Mouse (Mus musculus) spleen, adult 2 months (tissue): Measurements from ENCODE around the gene Med27. TPM values are rescaled to one million over a fixed set of nuclear protein-coding genes. Genes with fewer than 3 reads are reported as not detected.

ENCODE experiments used
- DNase-seq, 2 experiments: peaks; one replicate each; pipeline versions ENCODE4 v3.0.0 to v3.0.0-alpha.2; 2012 to 2021; ENCODE audit warnings: low spot score in 2 of 2, low read depth in 1 of 2
- H3K27ac ChIP-seq: fragments of 200-500 bp; 2 replicates; pipeline ENCODE4 v1.5.1; 2012; ENCODE audit warnings: low read length, inconsistent platforms; ENCODE audit not compliant: insufficient read depth
- H3K27me3 ChIP-seq: fragments of 200-500 bp; 2 replicates; pipeline ENCODE4 v1.6.1; 2012; ENCODE audit warnings: mild to moderate bottlenecking, moderate library complexity, low read length, inconsistent platforms; ENCODE audit not compliant: control insufficient read depth, insufficient read depth
- H3K36me3 ChIP-seq: fragments of 200-500 bp; 2 replicates; pipeline ENCODE4 v1.6.1; 2012; ENCODE audit warnings: mild to moderate bottlenecking, low read length, inconsistent platforms; ENCODE audit not compliant: control insufficient read depth, insufficient read depth
- H3K4me1 ChIP-seq: fragments of 200-500 bp; 2 replicates; pipeline ENCODE4 v1.6.1; 2011; ENCODE audit warnings: inconsistent platforms; ENCODE audit not compliant: control insufficient read depth, insufficient read depth, insufficient read length
- H3K4me3 ChIP-seq: fragments of 200-500 bp; 2 replicates; pipeline ENCODE4 v1.5.1; 2011; ENCODE audit warnings: mild to moderate bottlenecking, inconsistent platforms; ENCODE audit not compliant: insufficient read depth, insufficient read length; ENCODE audit errors: extremely low read depth
- CTCF ChIP-seq: fragments of 200-500 bp; IDR thresholded peaks from 2 replicates; pipeline ENCODE4 v1.5.1; 2011; ENCODE audit warnings: mild to moderate bottlenecking, inconsistent platforms; ENCODE audit not compliant: insufficient read depth, insufficient read length, insufficient replicate concordance; ENCODE audit errors: extremely low read depth
- POLR2A ChIP-seq: fragments of 200-500 bp; IDR thresholded peaks from 2 replicates; pipeline ENCODE4 v1.6.1; 2011; ENCODE audit warnings: low read depth, low read length, inconsistent platforms
- WGBS: fragments of 180-500 bp; shearing (Covaris S2); methylation state at CpG from one replicate; pipeline ENCODE4 v1.1.7; 2018; 5-methylcytosine and 5-hydroxymethylcytosine counted together
- polyA plus RNA-seq: library from polyadenylated mRNA; depleted of rRNA; stranded (reverse); fragments of >200 nt; gene quantifications from 2 replicates; pipeline ENCODE4 v1.2.3, GENCODE M21; 2012

Med27 gene
- polyA plus RNA-seq, 1 experiment, result 27.6 TPM

DNA sequence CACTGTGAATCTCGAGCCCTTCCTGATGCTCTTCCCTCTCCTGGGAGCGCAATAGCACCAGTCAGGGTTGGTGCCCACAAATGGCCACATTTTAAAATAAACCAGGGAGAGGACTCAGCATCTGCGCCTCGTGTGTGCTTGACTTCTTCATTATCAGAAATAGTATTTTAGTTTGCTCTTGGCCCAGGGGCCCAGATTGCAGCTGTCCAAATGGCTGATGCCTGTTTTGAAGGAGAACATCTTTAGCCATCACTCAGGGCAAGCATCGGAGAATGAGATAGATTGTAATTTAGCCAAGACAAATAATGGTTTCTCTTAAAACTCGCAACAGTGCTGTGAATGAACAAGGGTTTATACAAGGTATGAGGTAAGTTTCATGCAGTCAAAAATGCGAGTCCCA, 92.8 kb downstream of the Med27 start:
- H3K27ac ChIP-seq, result no peak overlapping the region; the same call in 1 of the 2 replicates
- WGBS, result 79% methylated on average over 7 of the region's 7 CpGs

DNA sequence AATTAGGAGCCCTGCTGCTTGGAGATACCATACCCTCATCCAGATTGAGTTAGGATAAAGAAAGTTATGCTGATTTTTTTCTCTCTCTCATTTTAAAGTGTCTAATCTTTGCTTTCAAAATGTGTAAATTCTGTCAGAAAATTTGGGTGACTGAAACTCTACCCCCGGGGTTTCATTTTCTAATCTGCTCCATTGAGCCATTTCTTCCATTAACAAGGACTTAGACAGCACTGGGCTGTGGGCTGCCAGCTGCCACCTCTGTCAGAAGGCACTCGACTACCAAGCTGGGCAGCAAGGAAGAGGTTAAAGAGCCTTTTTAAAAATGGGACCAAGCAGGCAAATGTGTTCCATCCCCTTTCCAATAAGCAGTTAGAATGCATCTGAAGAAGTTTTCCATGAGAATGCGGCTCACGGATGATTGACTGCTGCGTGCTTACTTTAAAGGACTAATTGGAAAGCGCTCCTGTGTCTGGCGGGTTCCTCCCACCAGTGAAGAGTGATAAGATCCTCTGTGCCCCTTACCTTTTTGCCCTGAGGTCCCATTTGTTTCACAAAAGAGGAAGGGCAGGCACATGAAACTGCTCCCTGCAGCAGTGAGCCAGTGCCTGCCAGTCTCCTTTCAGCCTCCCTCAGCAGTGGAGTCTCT, 93.4 kb downstream of the Med27 start:
- Histone ChIP-seq H3K4me1 (no peaks in the 10 kb centered on the region), H3K4me3 (no peak overlapping the region), H3K36me3 (no peaks in the 10 kb centered on the region), H3K27me3 (no peaks in the 10 kb centered on the region), H3K27ac (peak overlapping the region; percentile 15; the same call in 1 of the 2 replicates)
- TF ChIP-seq CTCF (no peak), POLR2A (no peak)
- no peak for DNase-seq
- WGBS, result 75% methylated on average over 7 of the region's 7 CpGs

More for the DNA sequence above, 92.8 kb downstream of the Med27 start:
- no peak for DNase-seq
- no peaks in the 10 kb centered on the region for H3K36me3 ChIP-seq
- no peak overlapping the region for H3K4me3 ChIP-seq
- no peak for TF ChIP-seq CTCF
- TF ChIP-seq POLR2A, result no peak
- no peaks in the 10 kb centered on the region for H3K4me1 ChIP-seq
- no peaks in the 10 kb centered on the region for H3K27me3 ChIP-seq

- no peak for TF ChIP-seq POLR2A
- no peak for TF ChIP-seq CTCF
- no peak for DNase-seq
- H3K4me3 ChIP-seq, result no peak overlapping the region
- no peak overlapping the region for H3K27ac ChIP-seq
- no peaks in the 10 kb centered on the region for H3K36me3 ChIP-seq
- H3K27me3 ChIP-seq, result no peaks in the 10 kb centered on the region
- H3K4me1 ChIP-seq, result no peaks in the 10 kb centered on the region
Measured at GRCm38 (mm10) chr2:29442275-29442674, 95.7 kb downstream of the Med27 start.

DNA sequence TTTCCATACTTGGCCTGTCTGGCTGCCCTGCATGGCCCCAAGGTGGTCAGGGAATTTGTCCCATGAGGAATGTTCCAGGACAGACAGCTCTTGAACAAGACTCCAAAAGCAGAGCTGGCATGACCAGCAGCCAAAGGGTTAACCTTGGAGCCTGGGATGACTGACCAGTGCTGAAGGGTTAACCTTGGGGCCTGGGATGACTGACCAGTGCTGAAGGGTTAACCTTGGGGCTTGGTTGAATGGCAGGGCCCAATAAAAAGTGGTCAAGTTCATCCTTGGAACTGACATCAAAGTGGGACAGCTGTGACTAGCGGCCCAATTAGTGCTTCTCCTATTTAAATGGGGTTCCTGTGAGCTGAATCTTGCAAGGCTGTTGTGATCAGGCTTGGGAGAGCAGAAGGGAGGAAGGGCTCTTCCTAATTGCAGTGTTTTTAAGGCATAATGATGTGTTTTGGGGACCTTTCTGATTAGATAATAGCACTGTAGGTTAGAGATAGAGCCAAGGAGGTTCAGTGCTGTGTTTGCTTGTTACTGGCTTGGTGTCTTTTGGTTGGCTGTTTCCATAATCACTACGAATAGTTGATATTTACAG, 97.1 kb downstream of the Med27 start:
- TF ChIP-seq POLR2A (no peak), CTCF (no peak)
- H3K4me3 ChIP-seq, result no peak overlapping the region

DNA sequence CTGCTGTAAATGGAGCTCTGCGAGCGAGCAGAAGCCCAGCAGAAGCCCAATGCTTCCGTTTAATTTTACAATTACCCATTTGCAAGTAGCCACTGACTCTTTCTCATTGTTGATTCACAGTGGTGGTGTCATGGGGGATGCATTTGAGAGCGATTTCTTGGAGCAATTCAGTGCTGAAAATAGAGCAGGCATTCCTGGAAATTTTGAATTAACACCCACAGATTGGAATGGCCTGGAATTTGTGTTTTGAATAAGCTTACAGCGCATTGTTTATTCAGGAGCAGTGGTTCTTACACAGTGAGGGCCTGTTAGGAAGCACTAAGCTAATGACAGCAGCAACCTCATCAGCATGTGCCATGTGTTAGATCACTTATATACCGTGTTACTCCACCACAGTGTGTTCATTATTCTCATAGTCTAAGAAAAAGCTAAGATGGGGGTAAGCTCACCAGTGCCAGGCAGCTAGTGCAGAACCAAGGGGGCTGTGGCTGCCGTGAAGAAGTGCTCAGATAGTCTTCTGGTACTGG, 101.9 kb downstream of the Med27 start:
- WGBS, result 92% methylated on average over 7 of the region's 7 CpGs
- no peaks in the 10 kb centered on the region for H3K27me3 ChIP-seq
- TF ChIP-seq CTCF, result no peak
- TF ChIP-seq POLR2A, result no peak
- H3K27ac ChIP-seq, result no peak overlapping the region
- no peaks in the 10 kb centered on the region for H3K36me3 ChIP-seq
- H3K4me3 ChIP-seq, result no peak overlapping the region
- H3K4me1 ChIP-seq, result no peaks in the 10 kb centered on the region
- no peak for DNase-seq

More for the DNA sequence above, 97.1 kb downstream of the Med27 start:
- DNase-seq, result no peak
- H3K4me1 ChIP-seq, result no peaks in the 10 kb centered on the region
- no peaks in the 10 kb centered on the region for H3K36me3 ChIP-seq
- H3K27me3 ChIP-seq, result no peaks in the 10 kb centered on the region
- H3K27ac ChIP-seq, result no peak overlapping the region
- WGBS, result 82% methylated on average over 2 of the region's 2 CpGs

DNA sequence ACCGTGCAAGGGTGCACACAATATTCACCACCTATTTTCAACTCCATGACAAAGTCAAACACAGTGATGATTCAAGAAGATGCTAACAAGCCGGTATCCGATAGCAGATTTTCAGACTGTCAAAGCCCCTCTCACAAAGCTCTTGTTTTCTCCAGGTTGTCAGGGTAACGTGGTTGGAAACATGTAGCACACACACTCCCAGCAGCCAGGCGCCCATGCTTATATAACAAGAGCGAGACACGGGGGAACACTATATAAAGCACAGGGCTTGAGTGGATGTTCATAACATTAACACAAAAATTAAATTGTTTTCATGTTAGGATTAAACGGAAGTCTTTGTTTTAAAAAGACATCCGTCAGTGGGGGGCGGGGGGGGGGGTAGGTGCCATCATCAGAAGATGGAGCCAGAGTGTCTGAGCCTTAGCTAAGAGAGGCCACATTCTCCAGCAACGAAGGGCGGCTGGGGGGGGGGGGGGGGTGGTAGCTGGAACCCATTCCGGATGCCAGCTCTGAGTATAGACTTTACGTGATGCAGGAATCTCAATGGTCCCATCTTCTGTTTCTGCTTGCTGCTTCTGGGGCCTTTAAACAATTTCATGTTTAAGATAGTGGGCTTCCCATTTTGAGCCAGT, 104.9 kb downstream of the Med27 start:
- H3K27me3 ChIP-seq, result no peaks in the 10 kb centered on the region
- H3K36me3 ChIP-seq, result no peaks in the 10 kb centered on the region
- H3K4me1 ChIP-seq, result no peaks in the 10 kb centered on the region
- no peak overlapping the region for H3K4me3 ChIP-seq
- DNase-seq, result no peak
- 92% methylated on average over 14 of the region's 14 CpGs for WGBS
- H3K27ac ChIP-seq, result no peak overlapping the region
- TF ChIP-seq POLR2A (no peak), CTCF (no peak)
